Mouse (Mus musculus) kidney, postnatal 10 days (tissue): ENCODE data around the gene Dnaja3.

ENCODE experiments used
- DNase-seq: peaks from one replicate; pipeline ENCODE4 v3.0.0; 2021; ENCODE audit warnings: mixed read lengths

Gene Dnaja3

GRCm38 (mm10) chr16:4639831-4640237, at the start of gene Dnaja3, which contains the start of gene Vasn:
TSS of gene Dnaja3 (plus strand) at chr16:4639989.
TSS of gene Vasn (plus strand) at chr16:4639941.
- peak; percentile 95 for DNase-seq

- no peak for DNase-seq
Observed at GRCm38 (mm10) chr16:4590236-4590635, 49.6 kb upstream of the Dnaja3 start.

DNA sequence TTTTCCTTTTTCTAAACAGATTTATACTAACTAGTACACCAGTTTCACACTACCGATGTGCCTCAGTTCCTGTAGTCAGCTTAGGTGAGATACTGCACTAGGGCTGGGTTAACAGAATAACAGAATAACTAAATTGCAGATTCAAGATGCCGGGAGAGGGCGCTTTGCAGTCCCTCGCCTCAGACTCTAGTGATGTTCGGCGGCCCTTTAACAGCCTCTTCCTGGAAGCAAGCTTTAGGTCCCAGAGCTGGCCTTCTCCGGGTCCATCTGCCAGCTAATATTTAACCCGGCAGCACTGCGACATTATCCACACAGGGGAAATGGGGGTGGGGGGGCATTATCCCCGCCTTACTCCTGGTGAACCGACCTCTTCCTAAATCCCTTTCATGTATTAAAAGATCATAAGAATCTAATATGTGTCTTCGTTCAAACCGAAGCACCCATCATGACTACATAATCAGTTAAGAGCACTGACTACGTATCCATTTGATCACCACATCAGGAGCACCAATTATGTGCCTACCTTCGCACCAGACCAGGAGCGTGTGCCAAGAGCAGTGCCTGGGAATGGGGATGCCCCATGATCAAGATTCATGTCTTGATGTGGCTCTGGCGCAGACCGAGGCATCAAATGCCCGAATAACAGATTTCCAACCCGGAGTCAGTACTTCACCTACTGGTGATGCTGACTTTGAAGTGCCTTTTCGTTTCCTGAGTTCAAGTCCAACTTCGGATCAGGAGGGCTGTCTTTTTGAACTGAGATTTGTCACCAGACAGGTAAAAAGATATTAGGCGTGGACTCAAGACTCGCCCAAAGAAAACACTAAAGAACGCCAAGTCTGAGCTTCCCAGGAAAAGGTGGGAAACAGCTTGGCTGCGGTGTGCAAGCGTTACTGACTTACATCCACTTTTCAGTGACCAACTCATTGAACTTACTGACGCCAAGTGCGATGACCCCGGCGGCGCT, 46.6 kb upstream of the Dnaja3 start:
- DNase-seq = peak; percentile 88

DNA sequence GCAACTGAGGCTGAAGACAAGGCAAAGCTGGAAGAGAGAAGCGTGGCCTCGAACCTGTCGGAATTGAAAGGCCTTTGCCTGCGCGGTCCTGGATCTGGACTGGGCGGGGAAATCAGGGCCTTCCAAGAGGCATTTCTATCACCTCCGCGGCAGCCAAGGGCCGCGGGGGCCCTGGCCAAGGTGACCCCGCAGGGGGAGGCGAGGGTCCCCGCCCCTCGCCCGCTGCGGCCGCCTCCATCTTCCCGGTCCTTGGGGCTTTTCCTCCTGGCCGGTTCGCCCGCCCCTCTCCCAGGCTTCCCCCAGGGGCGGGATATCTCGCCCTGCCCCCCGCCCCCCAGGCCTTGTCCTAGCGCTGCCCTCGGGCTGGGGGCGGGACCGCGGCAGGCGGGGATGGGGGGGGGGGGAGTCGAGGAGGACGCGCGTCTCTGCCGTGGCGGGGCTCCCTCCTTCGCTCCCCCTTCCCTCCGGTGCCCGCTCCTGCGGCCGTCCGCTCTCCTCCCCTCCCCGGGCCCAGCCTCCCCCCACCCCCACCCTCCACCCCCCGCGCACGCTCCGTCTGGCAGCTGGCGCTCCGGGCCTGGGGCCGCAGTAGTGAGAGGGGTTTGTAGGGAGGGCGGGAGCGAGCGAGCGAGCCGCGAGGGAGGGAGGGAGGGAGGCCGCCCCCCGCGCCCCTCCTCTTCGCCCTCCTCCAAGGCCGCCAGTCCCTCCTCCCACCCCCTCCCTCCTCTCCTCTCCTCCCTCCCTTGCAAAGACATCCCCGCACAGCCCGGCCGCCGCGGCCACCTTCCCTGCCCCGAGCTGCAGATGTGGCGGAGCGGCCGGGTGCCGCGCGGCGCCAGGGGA, 45.6 kb upstream of the Dnaja3 start, which contains the start of gene Glis2:
Glis2 (plus strand) TSS at position 743 of the 843 bp plus-strand sequence.
- DNase-seq = peak; percentile 89

DNA sequence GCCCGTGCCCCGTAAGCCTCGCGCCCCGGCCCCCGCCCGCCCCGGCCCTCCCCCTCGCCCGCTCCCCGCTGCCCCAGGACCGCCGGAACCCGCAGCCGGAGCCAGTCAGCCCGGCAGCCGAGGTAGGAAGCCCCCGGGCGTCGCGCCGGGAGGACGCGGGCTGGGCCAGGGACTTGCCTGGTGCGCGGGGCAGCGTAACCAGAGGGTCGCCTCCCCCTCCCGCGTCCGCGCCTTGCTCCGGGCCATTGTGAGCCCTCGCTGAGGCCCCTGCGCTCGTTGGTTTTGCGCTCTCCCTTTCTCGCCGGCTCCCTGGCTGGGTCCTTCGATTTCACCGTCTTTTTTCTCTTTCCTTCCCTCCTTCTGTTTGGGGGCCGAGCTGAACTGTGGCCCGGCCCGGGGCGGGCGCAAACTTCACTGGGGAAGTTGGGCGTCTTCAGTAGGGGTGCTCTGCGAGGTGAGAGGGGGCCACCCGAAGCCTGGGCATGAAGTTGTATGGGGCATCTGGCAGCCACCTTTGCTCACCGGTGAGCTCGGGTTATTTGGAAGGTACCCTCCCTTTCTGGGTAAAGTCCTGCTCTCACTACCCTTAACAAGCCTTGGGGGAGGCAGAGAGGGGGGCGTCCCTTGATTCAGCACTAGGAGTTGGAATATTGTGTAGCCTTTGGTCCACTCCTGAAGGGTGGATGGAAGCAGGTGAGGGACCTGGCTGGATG, 44.8 kb upstream of the Dnaja3 start:
- DNase-seq = no peak

- DNase-seq = peak; percentile 89
Observed at GRCm38 (mm10) chr16:4595527-4595963, 44.2 kb upstream of the Dnaja3 start.

DNA sequence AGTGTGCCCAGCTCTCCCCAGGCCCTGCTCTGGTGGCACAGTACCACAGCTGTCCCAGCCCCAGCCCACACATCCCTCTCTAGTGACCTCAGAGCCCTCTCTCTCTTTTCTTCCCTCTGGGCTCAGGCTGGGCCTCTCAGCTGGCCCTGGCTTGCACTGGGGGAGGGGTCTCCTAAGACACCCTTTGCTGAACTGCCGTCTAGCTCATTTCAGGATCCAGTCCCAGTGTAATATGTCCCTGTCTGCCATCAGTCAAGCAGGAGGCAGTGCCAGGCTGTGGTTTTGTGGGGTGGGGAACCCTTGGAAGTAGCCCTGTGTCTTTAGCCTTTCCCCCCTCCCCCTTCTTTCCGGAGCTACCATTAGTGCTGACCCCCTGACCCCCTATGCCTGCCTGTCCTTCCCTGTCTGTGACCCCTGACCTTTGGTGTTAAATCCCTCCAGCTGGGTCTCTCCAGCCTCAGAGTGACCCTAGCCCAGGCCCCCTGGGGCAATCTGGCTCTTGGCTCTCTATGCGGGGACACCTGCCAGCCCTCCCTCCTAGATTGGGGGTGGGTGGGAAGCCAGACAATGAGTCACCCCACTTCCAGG, 43.6 kb upstream of the Dnaja3 start:
- DNase-seq = no peak

DNA sequence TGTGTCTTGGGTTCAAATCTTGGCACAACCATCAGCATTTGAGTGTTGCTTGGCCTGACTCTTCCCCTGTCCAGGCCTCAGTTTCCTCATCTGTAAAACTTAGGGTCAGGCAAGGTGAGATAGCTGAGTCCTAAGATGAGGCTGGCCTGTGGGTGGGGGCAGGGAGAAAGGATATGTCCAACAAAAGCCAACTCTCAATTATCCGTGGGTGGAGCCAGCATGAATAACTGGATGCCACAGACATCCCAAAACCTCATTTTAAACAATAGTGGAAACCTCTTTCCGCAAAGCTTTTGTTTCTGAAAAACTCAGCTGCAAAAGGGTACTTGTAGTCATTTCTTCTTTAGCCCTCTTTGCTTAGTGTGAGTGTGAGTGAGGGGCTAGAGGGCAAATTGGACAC, 43.0 kb upstream of the Dnaja3 start:
- DNase-seq = no peak

- DNase-seq = no peak
Observed at GRCm38 (mm10) chr16:4597296-4597695, 42.5 kb upstream of the Dnaja3 start.

DNA sequence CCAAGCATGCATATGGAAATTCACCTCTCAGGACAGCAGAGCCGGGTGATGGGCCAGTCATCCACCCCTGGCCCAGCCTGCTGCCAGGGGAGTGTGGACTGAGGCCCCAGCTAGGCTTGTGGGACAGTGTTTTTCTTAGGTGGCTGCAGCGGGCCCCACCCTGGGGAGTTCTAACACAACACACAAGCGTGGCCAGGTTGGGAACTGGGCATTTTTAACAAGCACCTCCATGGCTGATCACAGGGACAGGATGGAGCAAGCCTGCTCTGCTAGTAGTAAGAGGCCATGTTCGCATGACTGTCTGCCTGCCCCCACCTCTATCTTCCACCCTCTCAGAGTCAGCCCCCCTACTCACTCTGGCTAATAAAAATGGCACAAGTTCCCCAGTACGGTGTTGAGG, 41.7 kb upstream of the Dnaja3 start:
- DNase-seq = no peak

DNA sequence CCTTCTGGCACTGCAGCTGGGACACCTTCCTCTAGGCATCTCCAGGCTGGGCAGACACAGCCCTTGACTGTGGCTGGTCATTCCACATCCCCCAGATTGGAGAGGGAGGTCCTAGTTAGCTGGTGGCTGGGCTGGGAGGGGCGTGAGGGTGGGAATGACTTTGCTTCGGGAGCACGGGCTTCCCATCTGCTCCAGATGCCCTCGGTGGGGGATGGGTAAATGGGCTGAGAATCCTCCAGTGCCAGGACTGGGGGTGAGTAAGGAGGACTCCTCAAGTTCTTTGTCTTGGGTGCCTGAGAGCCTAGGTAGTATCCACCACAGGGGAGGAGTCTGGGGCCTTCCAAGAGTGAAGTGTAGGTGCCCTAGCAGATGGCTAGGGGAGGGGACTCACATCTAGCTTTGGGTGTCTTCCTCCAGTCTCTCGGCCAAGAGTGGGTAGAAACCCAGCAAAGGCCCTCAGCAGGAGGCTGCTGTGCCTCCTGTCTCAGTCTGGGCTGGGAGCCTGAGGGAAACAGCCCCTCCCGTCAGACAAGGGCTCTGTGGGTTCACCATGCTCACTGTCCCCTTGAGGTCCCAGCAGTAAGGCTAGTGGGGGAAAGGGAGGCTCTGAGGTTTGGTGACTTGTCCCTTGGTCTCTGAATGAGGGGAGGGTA, 40.8 kb upstream of the Dnaja3 start:
- DNase-seq = peak; percentile 54

DNA sequence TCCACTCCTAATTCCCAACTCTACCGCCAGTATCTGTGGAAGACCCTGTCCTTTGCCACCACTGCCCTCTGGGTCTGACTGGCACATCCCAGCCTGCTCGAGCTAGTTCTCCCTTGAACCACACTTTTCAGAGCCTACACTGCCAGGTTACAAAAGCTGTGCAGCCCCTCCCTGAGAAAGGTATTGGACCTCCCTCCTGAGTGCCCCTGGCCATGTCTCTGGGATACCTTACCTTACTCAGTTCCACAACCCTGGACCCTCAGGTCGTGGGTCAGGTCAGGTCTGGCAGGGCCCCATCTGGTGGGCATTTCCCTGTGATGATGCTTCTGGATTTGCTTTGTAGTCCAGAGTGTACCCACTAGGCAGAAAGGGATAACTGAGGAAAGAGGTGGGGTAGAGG, 40.2 kb upstream of the Dnaja3 start:
- no peak for DNase-seq

DNA sequence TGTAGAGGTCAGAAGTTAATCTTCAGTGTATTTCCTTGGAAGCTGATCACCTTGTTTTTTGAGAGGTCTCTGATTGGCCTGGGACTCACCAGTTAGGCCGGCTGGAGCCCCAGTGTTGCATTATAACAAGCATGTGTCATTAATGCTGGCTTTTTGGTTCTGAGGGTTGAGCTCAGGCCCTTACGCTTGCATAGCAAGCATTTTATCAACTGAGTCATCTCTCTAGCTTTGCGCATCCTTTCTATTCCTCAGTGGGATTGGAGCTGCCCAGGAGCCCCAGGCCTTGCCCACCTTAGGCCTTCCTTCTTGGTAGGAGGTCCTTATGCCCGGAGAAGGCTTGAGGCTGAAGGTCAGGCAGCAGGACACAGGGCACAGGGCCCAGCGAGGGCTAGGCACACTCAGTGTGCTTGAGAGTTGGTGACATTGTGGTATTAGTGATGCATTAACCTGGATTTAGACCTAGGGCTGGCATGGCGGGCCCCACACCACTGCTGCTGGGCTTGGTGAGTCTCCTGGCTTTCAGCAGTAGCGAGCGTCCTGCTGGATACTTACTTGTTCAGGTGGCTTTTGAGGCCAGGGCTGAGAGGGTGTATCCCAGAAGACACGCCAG, 39.0 kb upstream of the Dnaja3 start:
- DNase-seq = peak; percentile 69

DNA sequence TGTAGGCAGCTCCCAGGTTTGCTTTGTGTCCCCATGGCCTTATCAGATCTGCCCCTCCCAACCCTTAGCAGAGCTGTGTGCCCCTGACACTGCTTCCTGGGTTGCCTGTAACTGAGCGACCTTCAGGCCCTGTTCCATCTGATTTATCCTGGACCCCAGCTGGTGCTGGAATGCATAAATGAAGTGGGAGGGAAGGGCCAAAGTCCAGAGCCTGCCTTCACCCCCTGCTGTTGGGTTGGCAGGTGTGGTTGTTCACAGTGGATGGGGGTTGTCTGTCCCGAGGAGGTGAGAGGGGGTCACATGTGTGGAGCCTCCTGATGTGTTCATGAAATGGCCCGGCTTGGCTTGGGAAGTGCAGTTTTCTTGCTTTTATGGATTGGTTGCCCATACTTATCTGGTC, 37.6 kb upstream of the Dnaja3 start:
- DNase-seq = peak; percentile 85

GRCm38 (mm10) chr16:4602766-4603452, 36.9 kb upstream of the Dnaja3 start:
- peak; percentile 87 for DNase-seq

DNA sequence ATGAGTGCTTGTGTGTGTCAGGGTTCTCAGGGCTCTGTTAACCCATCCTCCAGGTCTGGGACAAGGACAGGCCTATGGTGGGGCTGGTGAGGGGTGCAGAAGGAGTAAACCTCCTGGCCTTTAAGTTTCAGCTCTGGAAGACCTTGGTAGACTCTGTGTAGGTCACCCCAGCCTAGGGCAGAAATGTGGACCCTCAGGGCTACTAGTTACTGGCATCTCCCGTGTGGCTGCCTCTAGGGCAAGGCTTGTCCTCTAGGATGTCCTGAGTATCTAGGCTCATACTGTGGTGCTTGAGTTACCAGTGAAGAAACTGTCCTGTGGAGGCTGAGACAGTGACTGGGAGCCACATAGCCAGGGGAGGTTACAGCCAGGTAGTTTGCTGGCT, 36.3 kb upstream of the Dnaja3 start:
- no peak for DNase-seq

- DNase-seq = peak; percentile 69
Observed at GRCm38 (mm10) chr16:4604293-4604837, 35.4 kb upstream of the Dnaja3 start.

DNA sequence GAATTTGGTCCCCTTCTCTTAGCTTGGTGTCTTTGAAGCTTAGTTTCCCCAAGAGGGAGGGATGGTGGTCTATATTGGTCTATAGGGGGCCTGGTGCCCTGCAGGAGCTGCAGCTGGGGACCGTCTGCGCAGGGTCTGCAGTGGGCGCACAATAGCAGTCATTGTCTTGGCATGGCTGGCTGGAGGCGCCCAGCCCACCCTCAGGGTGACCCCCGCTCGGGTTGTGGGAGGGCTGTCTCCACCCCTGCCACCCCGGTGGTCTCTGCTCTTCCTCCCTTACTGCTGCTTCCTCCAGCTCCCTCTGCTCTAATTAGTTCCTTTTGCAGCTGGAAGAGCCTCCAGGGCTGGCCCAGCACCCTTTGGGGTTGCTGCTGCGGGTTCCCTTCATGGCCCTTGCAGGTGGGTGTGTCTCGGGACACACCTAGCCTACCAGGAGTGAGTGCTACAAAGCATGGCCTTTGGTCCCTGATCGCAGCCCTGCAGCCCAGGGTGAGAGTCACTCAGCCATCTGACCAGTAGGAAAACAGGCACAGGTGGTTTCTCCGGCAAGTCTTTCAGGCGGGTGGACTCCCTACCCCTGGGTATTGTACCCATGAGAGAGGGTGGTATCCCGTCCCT, 34.2 kb upstream of the Dnaja3 start:
- DNase-seq = no peak

GRCm38 (mm10) chr16:4606431-4607084, 33.2 kb upstream of the Dnaja3 start:
- DNase-seq = peak; percentile 81
